Mouse (Mus musculus): Measurements from ENCODE around the gene Crk. TPM values are rescaled to one million over a fixed set of nuclear protein-coding genes. Genes with fewer than 3 reads are reported as not detected.

The Crk gene
- polyA plus RNA-seq, 1 experiment from 2014 or later, result 64.6 TPM

DNA sequence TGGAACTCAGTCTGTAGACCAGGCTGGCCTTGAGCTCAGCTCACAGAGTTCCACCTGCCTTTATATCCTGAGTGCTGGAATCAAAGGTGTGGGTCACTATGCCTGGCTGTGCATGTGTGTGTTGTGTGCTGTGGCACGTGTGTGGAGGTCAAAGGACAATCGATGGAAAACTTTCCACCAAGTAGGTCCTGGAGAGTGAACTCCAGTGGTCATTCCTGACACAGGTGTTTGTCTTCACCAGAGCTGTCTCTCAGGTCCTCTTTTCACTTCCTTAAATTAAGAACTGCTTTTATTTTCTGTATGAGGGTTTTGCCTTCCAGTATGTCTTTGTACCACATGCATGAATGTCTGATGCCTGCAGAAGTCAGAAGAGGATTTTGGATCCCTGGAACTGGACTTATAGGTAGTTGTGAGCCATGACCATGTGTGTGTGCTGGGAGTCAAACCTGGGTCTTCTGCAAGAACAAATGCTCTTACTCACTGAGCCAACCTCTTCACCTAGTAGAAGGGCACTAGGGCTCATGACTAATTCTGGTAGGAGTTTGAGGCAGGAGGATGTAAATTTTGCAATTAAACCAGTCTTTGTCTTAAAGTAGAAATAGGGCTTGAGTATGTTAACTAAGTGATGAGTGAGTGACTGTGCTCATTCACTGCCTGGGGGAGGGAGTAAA, 58.9 kb downstream of the Crk start:
- DNase-seq (ENCODE audit: low spot score), result no peak

- DNase-seq (ENCODE audit: low spot score), result no peak
Observed at GRCm38 (mm10) chr11:75738477-75738821, 59.4 kb downstream of the Crk start.

DNA sequence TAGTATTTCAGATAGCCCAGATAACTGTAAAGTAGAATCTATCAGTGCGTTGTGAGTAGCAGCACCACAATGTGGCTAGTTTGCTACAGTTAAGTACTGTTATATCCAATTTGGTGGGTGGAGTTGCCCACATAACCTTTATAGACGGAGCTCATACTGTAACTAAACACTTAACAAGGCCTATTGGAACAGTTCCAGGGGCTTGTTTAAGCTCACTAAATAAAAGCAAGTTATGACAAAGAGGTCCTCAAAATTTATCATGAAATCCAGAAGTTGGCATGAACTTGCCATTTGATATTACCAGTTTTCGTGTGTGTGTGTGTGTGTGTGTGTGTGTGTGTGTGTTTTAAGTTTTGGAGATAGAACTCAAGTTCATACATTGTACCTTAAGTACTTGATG, 61.1 kb downstream of the Crk start:
- no peak for DNase-seq (ENCODE audit: low spot score)

GRCm38 (mm10) chr11:75741615-75742014, 62.6 kb downstream of the Crk start:
- DNase-seq (ENCODE audit: low spot score), result no peak

GRCm38 (mm10) chr11:75744761-75745160, 65.7 kb downstream of the Crk start:
- DNase-seq (ENCODE audit: low spot score), result no peak

DNA sequence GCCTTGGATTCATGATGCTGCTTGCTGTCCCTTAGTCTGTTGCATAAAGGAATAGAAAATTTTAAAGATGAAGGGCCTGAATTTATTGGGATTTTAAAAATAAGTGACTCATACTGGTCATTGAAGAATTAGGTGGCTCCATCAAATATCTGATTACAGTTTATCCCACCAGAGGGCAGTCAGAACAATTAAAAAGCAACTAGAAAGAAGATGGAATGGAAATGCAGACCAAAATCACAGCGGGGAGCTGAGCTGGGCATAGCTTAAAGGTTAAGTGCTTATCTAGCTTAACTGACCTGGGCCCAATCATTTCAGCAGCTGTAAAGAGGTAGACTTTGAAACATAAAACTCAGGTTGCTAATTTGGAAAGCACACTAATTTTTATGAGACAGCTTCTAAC, 71.5 kb downstream of the Crk start:
- DNase-seq (ENCODE audit: low spot score), result no peak

DNA sequence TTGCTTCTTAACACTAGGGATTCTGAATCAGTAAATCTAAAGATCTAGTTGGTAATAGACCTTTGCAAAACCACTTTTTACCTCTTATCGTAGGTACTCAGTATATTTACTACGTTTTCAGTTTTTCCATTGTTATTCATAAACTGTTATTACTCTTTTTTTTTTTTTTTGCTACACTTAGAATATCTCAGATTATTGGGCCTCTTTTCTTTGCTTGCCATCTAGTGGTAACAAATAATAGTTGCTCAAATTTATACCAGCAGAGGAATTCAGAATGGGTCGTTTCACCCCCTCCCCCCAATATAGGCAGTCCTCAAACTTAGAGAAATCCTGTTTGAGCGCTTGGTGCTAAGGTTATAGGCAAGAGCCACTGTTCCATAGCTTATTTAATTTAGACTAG, 72.0 kb downstream of the Crk start:
- no peak for DNase-seq (ENCODE audit: low spot score)

Other genes with a start within 250 kb of the Crk start
- gene Serpinf2, start 239.7 kb upstream of the Crk start, polyA plus RNA-seq (2015; fragmentation: Nextera tagmentation; extraction: Ambion mirVana), result 0.10 TPM in 1 of 2 replicates, not detected in the other
- 5.7 and 5.9 TPM in 2 replicates for gene Wdr81, start 224.5 kb upstream of the Crk start, polyA plus RNA-seq (2015; fragmentation: Nextera tagmentation; extraction: Ambion mirVana)
- 9.7 and 13.8 TPM in 2 replicates for gene Tlcd2, start 217.5 kb upstream of the Crk start, polyA plus RNA-seq (2015; fragmentation: Nextera tagmentation; extraction: Ambion mirVana)
- gene Prpf8, start 192.4 kb upstream of the Crk start, polyA plus RNA-seq (2015; fragmentation: Nextera tagmentation; extraction: Ambion mirVana), result 39.2 and 40.0 TPM in 2 replicates
- 0.90 and 1.1 TPM in 2 replicates for gene Rilp, start 169.2 kb upstream of the Crk start, polyA plus RNA-seq (2015; fragmentation: Nextera tagmentation; extraction: Ambion mirVana)
- 2.4 and 2.7 TPM in 2 replicates for gene Scarf1, start 165.7 kb upstream of the Crk start, polyA plus RNA-seq (2015; fragmentation: Nextera tagmentation; extraction: Ambion mirVana)
- gene Slc43a2, start 147.6 kb upstream of the Crk start, polyA plus RNA-seq (2015; fragmentation: Nextera tagmentation; extraction: Ambion mirVana), result 33.2 and 33.6 TPM in 2 replicates
- gene Pitpna, start 91.2 kb upstream of the Crk start, polyA plus RNA-seq (2015; fragmentation: Nextera tagmentation; extraction: Ambion mirVana), result 103 and 112 TPM in 2 replicates
- gene Inpp5k, start 48.3 kb upstream of the Crk start, polyA plus RNA-seq (2015; fragmentation: Nextera tagmentation; extraction: Ambion mirVana), result 56.9 and 63.9 TPM in 2 replicates
- gene Myo1c, start 28.8 kb upstream of the Crk start, polyA plus RNA-seq (2015; fragmentation: Nextera tagmentation; extraction: Ambion mirVana), result 16.1 and 19.0 TPM in 2 replicates
- 669 and 689 TPM in 2 replicates for gene Ywhae, start 53.6 kb downstream of the Crk start, polyA plus RNA-seq (2015; fragmentation: Nextera tagmentation; extraction: Ambion mirVana)
- 0.33 TPM in 2 replicates for gene Doc2b, start 116.8 kb downstream of the Crk start, polyA plus RNA-seq (2015; fragmentation: Nextera tagmentation; extraction: Ambion mirVana)